Mouse (Mus musculus) embryonic fibroblast, embryonic 13.5 days (primary cell): Measurements from ENCODE around the gene Gpd1l.

Experiments
- CTCF ChIP-seq: IDR thresholded peaks from 2 replicates; pipeline ENCODE4 v1.5.1; 2011; ENCODE audit warnings: mild to moderate bottlenecking, control low read depth, low read length, moderate library complexity, borderline replicate concordance; ENCODE audit not compliant: insufficient read depth
- POLR2A ChIP-seq: IDR thresholded peaks from 2 replicates; pipeline ENCODE4 v1.6.1; 2011; ENCODE audit warnings: low read depth, mild to moderate bottlenecking, control low read depth, low read length, moderate library complexity

GRCm38 (mm10) chr9:114887699-114888098 lies 46.1 kb downstream of the Gpd1l start:
- TF ChIP-seq CTCF (no peak), POLR2A (no peak)
